Mouse (Mus musculus) erythroid progenitor cell, adult 5-6 weeks (primary cell): Measurements from ENCODE around the gene Fbxw8. TPM values are rescaled to one million over a fixed set of nuclear protein-coding genes. Genes with fewer than 3 reads are reported as not detected.

ENCODE experiments used
- ATAC-seq: replicated peaks from 2 replicates; pipeline ENCODE4 v1.8.0; 2016; ENCODE audit warnings: moderate number of reproducible peaks, mild to moderate bottlenecking, moderate TSS enrichment, inconsistent platforms; ENCODE audit not compliant: poor library complexity, low FRiP score, severe bottlenecking
- total RNA-seq, 2 experiments: library from RNA; stranded (forward) in 1 of 2; stranded (reverse) in 1 of 2; fragments of 150-400 nt in 1 of 2; fragments of 186-747, 209-891 nt in 1 of 2; gene quantifications; 2 replicates each; pipeline versions ENCODE4 v1.2.3 to v1.2.4; 2015 to 2017; ENCODE audit warnings: low replicate concordance in 2 of 2

Gene Fbxw8
- total RNA-seq, 2 experiments from 2014 or later, result 0.30 to 0.84 TPM

- no peak for ATAC-seq
These were observed 5.4 kb upstream of the Fbxw8 start for GRCm38 (mm10) chr5:118160691-118161090.

DNA sequence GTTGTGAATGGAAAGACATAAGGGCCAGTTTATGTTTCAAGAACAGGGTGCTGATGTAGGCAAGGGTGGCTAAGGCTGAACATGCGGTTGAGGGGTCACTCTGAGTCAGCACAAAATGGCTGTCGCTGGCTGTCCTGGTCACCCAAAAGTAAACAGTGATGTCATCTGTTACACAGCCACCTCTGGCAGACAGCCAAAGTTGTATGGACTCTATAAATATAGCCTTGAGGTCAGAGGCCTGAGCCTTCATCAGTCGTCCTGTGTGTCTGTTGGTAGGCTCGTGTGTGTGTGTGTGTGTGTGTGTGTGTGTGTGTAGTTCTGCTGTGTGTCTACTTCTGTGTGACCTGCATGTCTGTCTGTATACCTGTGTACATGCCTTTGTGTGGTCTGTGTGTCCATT, 1.7 kb upstream of the Fbxw8 start:
- no peak for ATAC-seq

DNA sequence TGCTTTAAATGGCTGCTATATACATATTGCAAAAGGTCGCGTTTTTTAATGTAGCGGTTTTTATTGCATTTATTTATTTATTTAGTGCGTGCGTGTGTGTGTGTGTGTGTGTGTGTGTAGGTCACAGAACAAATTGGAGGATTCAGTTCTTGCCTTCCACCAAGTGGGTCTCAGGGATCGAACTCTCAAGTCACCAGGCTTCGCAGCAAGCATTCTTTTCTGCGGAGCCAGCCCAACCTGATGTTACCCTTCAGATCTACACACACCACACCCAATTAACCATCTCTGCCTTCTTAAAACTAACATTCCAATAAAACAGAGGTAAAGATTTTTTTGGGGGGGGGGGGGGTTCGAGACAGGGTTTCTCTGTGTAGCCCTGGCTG, 292 bp upstream of the Fbxw8 start:
- ATAC-seq, result no peak

GRCm38 (mm10) chr5:118149711-118150110, 5.6 kb downstream of the Fbxw8 start:
- no peak for ATAC-seq

GRCm38 (mm10) chr5:118147264-118147663, 8.0 kb downstream of the Fbxw8 start:
- no peak for ATAC-seq

- no peak for ATAC-seq
These were observed 9.1 kb downstream of the Fbxw8 start for GRCm38 (mm10) chr5:118145999-118146679.

- ATAC-seq, result no peak
These were observed 9.8 kb downstream of the Fbxw8 start for GRCm38 (mm10) chr5:118145458-118145857.

DNA sequence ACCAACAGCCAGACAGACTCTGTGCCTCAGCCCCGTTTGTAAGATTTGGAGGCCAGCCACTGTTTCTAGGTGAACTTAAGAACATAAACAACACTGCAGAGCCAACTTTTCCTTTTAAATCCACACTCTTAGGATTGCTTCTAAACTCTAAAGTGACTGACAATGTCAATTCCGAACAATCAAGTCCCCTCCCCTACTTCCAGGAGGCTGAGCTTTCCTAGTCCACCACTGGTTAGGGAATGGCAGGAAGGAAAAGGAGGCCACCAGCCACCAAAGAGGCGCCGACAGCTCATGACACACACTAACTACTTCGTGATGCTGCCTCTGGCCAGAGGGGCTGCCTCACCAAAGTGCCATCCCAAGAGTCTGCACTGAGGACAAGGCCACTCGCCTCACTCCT, 10.5 kb downstream of the Fbxw8 start:
- ATAC-seq, result no peak

DNA sequence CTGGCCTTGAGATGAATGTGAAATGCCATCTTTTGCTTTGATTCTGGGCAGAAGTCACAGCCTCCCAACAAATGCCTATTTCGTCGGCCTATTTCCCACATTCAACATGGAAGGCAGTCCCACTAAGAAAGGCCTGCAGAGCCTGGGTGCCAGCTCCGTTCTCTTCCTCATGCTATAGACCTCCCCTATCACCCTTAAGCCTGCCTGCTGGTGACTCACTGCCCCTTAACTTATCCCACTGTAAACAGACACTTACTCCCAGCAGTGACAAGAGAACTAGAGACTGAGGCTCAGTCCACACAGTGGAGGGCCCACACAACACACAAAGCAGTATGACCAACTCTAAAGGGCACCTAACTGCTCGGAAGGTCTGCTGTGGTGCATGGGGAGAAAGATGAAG, 10.9 kb downstream of the Fbxw8 start:
- no peak for ATAC-seq

GRCm38 (mm10) chr5:118143211-118144026, 11.8 kb downstream of the Fbxw8 start:
- ATAC-seq, result no peak

DNA sequence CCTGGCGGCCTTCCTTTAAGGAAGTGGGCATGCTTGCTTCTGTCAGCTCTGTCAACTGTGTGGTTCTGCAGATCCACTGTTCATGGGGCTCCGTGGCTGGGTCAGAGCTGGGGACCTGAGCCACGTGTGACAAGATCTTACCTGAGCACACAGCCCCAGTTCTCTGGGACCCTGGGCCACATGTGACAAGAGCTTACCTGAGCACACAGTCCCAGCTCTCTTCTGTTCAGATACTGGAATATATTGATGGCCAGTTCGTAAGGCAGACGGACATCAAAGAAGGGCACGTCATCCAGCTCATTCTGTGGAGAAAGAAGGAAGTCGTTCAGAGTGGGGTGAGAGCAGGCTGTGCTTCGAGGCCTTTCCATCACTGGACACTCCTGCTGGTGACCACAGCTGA, 12.8 kb downstream of the Fbxw8 start:
- ATAC-seq, result no peak

DNA sequence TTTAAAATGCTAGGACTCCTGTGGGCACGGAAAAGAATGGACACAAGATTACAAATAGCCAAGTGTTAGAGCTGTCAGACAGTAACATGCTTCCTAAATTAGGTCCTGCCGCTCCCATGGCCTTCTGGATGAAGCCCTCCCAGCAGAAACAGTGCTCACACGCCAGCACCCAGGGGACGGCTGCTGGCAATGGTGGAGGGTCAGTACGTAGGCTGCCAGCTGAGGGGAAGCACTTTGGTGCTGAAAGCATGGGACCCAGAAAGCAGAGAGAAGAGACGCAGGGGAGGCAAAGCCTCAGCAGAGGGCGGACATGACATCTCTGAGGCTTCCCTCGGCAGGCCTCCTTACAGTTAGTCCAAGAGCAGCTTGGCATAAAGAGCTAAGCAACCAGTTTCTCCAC, 15.6 kb downstream of the Fbxw8 start:
- no peak for ATAC-seq

GRCm38 (mm10) chr5:118136391-118136790, 18.9 kb downstream of the Fbxw8 start:
- no peak for ATAC-seq

DNA sequence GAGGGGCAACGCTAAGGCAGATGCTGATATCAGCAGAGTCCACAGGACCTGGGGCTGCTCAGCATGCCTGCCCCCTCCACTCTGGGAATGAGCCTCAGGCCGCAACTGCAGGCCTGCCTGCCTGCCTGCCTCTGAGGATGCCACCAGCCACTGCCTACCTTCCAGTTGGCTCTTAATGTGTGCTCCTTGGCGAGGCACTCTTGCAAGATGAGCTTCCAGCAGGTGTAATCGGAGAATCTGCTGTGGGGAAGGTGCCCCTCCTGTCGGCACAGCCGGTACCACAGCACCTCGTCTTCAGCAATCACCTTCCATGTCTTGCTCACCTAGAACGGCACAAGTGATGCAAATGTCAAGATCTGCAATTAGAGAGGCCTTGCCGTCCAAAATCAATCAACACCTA, 26.6 kb downstream of the Fbxw8 start:
- ATAC-seq, result no peak

DNA sequence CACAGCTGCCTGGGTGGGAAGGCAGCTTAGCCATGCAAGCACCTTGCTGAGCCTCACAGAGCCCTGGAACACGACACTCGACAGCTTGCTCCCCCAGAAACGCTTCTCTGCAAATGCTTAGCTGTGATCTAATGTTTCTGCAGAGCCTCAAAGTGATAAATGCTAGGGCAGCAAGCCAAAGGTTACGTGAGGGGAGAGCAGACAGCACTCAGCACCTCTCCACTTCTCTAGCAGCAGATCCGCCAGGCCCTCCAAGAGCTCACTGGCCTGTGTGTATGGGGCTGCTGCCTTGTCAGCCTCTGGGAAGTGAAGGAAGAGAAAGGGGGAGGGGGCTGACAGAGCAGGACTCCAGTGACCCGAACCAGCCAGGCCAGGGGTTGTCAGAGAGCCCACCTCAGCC, 27.1 kb downstream of the Fbxw8 start:
- ATAC-seq, result no peak

GRCm38 (mm10) chr5:118126671-118127070, 28.6 kb downstream of the Fbxw8 start:
- ATAC-seq, result no peak

DNA sequence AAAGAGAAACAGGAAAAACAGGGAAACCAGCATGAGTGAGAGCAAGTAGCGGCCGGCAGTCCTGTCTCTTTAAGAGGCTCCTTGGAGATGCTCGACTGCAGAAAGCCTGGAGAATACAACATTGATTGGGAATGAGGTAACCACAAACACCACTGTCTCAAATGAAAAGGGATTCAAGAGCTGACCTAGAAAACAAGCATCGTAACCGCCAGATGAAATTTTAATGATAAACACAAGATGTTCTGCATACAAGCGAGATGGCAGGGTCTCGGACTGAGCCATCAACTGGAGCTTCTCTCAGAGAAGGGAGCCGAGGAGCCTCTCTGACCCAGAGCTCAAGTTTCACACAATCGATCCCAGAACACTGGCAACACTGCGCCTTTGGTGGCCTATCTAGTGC, 32.2 kb downstream of the Fbxw8 start:
- no peak for ATAC-seq

DNA sequence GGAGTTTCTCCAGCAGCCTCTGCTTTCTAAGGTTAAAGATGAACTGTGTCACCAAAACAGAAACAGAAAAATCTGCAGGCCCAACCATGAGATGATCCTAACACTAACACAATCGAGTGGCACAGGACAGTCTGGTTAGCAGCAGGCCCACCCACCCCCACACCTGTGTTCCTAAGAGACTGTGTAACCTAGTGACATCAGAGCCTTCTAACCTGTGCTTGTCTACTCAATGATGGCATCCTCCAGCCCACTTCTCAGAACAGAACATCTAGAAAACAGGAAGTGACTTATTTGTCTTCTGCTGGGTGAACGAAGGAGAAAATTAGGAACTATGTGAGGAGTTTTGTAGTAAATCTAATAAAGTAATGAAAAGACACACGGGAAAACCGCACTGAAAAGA, 33.3 kb downstream of the Fbxw8 start:
- no peak for ATAC-seq

- no peak for ATAC-seq
These were observed 34.6 kb downstream of the Fbxw8 start for GRCm38 (mm10) chr5:118120670-118121069.

DNA sequence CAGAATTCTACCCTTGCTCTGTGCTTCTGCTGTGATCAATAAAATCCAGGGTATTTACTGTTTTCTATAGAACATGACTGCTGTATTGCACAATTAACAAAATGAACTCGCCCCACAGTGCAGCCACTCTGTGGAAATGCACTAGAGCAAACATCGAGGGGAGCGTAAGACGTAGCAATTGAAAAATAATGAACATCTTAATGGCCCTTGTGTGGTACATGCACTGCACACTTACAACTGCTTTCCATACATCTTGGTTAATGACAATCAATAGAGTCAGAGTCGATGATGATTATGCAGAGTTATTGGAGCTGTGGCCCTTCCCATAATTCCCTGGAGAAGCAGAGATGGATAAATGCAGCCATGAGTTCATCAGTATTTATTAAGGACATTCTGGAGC, 36.3 kb downstream of the Fbxw8 start:
- no peak for ATAC-seq

- no peak for ATAC-seq
These were observed 36.9 kb downstream of the Fbxw8 start for GRCm38 (mm10) chr5:118118351-118118750.

GRCm38 (mm10) chr5:118113617-118114016, 41.6 kb downstream of the Fbxw8 start:
- no peak for ATAC-seq
